In genomic region chr15:12268021-12268420, GRCm38 (mm10) we compare ENCODE assay signal across 8 mouse cellular contexts. TPM values are rescaled to one million over a fixed set of nuclear protein-coding genes. Genes with fewer than 3 reads are reported as not detected.
DNase-seq lines count a peak whose midpoint lies in the region; ATAC-seq and TF ChIP-seq lines count a peak whose summit lies in the region.

No protein-coding gene starts in this region.

- H3K27ac ChIP-seq in embryonic fibroblast, embryonic 13.5 days (ENCODE audit: insufficient read depth, low read length), result no peak overlapping the region
- no peak overlapping the region for H3K27ac ChIP-seq in liver, embryonic 12.5 days
- H3K27ac ChIP-seq in neural tube, embryonic 11.5 days (ENCODE audit: low read depth, low read length), result no peak overlapping the region
- H3K27ac ChIP-seq in stomach, postnatal 0 days (replicated peaks), result no peak overlapping the region

- TF ChIP-seq EP300 in stomach, postnatal 0 days (optimal IDR thresholded peaks at IDR 0.05), result no peak

- peak; percentile 51 for TF ChIP-seq CTCF in E14TG2a.4 (conservative IDR thresholded peaks at IDR 0.05; ENCODE audit: low read length)
- TF ChIP-seq CTCF in embryonic fibroblast, embryonic 13.5 days (IDR thresholded peaks at IDR 0.05; ENCODE audit: borderline replicate concordance, insufficient read depth, low read length), result peak; percentile 94
- TF ChIP-seq CTCF in stomach, postnatal 0 days (IDR thresholded peaks at IDR 0.05; ENCODE audit: low read depth), result peak; percentile 89

- H3K4me3 ChIP-seq in E14TG2a.4 (replicated peaks; ENCODE audit: low read length), result no peak overlapping the region
- H3K4me3 ChIP-seq in embryonic fibroblast, embryonic 13.5 days (ENCODE audit: insufficient read depth, low read length), result no peak overlapping the region
- no peak overlapping the region for H3K4me3 ChIP-seq in liver, embryonic 12.5 days
- H3K4me3 ChIP-seq in neural tube, embryonic 11.5 days (ENCODE audit: low read depth, low read length), result no peak overlapping the region
- no peak overlapping the region for H3K4me3 ChIP-seq in stomach, postnatal 0 days (ENCODE audit: low read depth, low read length)

- no peak overlapping the region for H3K4me2 ChIP-seq in liver, embryonic 12.5 days
- H3K4me2 ChIP-seq in neural tube, embryonic 11.5 days (ENCODE audit: low read depth), result no peak overlapping the region
- H3K4me2 ChIP-seq in stomach, postnatal 0 days (replicated peaks; ENCODE audit: low read depth), result no peak overlapping the region

- no peak for TF ChIP-seq POLR2A in embryonic fibroblast, embryonic 13.5 days (IDR thresholded peaks at IDR 0.05; ENCODE audit: low read depth, low read length)

- peak; percentile 85 for DNase-seq in brain, adult 2 months (ENCODE audit: low read depth, low spot score)
- DNase-seq in heart, postnatal 10 days, result peak; percentile 80 to 87
- peak; percentile 78 to 84 for DNase-seq in kidney, postnatal 25 days
- peak; percentile 74 for DNase-seq in neural tube, embryonic 11.5 days (ENCODE audit: low spot score)
- DNase-seq in stomach, postnatal 0 days (ENCODE audit: low spot score), result peak; percentile 80

- ATAC-seq in liver, embryonic 12.5 days, result 0 out of 2 replicates have a peak, but pooled peaks have one; percentile 42
- no peak for ATAC-seq in neural tube, embryonic 11.5 days (ENCODE audit: insufficient read depth, low FRiP score, low TSS enrichment)
- ATAC-seq in stomach, postnatal 0 days (ENCODE audit: low FRiP score, low TSS enrichment), result peak; percentile 59

- intact Hi-C loops in heart, postnatal 10 days (cut with DNase I), result loop anchor here (1.0 to 10.0 kb wide), 4 partner anchors 72 to 309 kb away; no protein-coding TSS in a partner anchor

- H3K9me3 ChIP-seq in E14TG2a.4 (ENCODE audit: low read length), result no peaks in the 10 kb centered on the region
- H3K9me3 ChIP-seq in liver, embryonic 12.5 days (replicated peaks), result no peaks in the 10 kb centered on the region
- H3K9me3 ChIP-seq in neural tube, embryonic 11.5 days (ENCODE audit: control insufficient read depth, low read length), result no peaks in the 10 kb centered on the region
- no peaks in the 10 kb centered on the region for H3K9me3 ChIP-seq in stomach, postnatal 0 days (ENCODE audit: control insufficient read depth, low read length)

- H3K9ac ChIP-seq in liver, embryonic 12.5 days, result no peak overlapping the region
- H3K9ac ChIP-seq in neural tube, embryonic 11.5 days (ENCODE audit: low read length), result no peak overlapping the region
- no peak overlapping the region for H3K9ac ChIP-seq in stomach, postnatal 0 days (ENCODE audit: low read length)

- 52% methylated on average over 1 of the region's 1 CpGs for WGBS in liver, embryonic 12.5 days (ENCODE audit: insufficient replicate concordance)
- WGBS in neural tube, embryonic 11.5 days, result 48% methylated on average over 1 of the region's 1 CpGs
- WGBS in stomach, postnatal 0 days, result 40% methylated on average over 1 of the region's 1 CpGs

- H3K36me3 ChIP-seq in E14TG2a.4 (ENCODE audit: insufficient read depth, low read length), result peaks cover 86% of the 10 kb centered on the region
- peaks cover 78% of the 10 kb centered on the region for H3K36me3 ChIP-seq in liver, embryonic 12.5 days
- H3K36me3 ChIP-seq in neural tube, embryonic 11.5 days (ENCODE audit: control insufficient read depth, insufficient read depth, low read length), result peaks cover 16% of the 10 kb centered on the region
- peaks cover 25% of the 10 kb centered on the region for H3K36me3 ChIP-seq in stomach, postnatal 0 days (ENCODE audit: control insufficient read depth, insufficient read depth, low read length)

- no peaks in the 10 kb centered on the region for H3K27me3 ChIP-seq in E14TG2a.4 (ENCODE audit: insufficient read depth, low read length)
- H3K27me3 ChIP-seq in liver, embryonic 12.5 days (replicated peaks), result no peaks in the 10 kb centered on the region
- no peaks in the 10 kb centered on the region for H3K27me3 ChIP-seq in neural tube, embryonic 11.5 days (ENCODE audit: control insufficient read depth, insufficient read depth, low read length)
- H3K27me3 ChIP-seq in stomach, postnatal 0 days (ENCODE audit: control insufficient read depth, insufficient read depth, low read length), result no peaks in the 10 kb centered on the region

- H3K4me1 ChIP-seq in E14TG2a.4 (replicated peaks; ENCODE audit: low read depth, low read length), result peaks cover 35% of the 10 kb centered on the region
- H3K4me1 ChIP-seq in embryonic fibroblast, embryonic 13.5 days (ENCODE audit: control insufficient read depth, insufficient read depth, low read length), result peaks cover 2% of the 10 kb centered on the region; the same call in 1 of the 2 replicates
- H3K4me1 ChIP-seq in liver, embryonic 12.5 days, result peaks cover 28% of the 10 kb centered on the region
- H3K4me1 ChIP-seq in neural tube, embryonic 11.5 days (ENCODE audit: control insufficient read depth, insufficient read depth, low read length), result no peaks in the 10 kb centered on the region
- H3K4me1 ChIP-seq in stomach, postnatal 0 days (replicated peaks; ENCODE audit: control insufficient read depth, insufficient read depth), result no peaks in the 10 kb centered on the region

RNA-seq across cellular contexts. Expression of gene Golph3, which starts 53.2 kb away (rescaled TPM):
- polyA plus RNA-seq in embryonic fibroblast, embryonic 13.5 days (2011; ENCODE audit: insufficient read length, low read depth, missing spikeins), result 114 and 118 TPM in 2 replicates
- total RNA-seq in heart, postnatal 10 days (2021), result 10 to 100 TPM; 87.3 to 98.4 TPM
- polyA plus RNA-seq in liver, embryonic 12.5 days (2016; fragmentation: Nextera tagmentation; extraction: Ambion mirVana), result 79.8 and 82.7 TPM in 2 replicates
- 108 and 112 TPM in 2 replicates for polyA plus RNA-seq in neural tube, embryonic 11.5 days (2014; fragmentation: Nextera tagmentation; extraction: Ambion mirVana)
- 70.7 and 73.9 TPM in 2 replicates for polyA plus RNA-seq in stomach, postnatal 0 days (2015; fragmentation: Nextera tagmentation; extraction: Ambion mirVana)

RNA-seq across cellular contexts. Expression of gene 1810049J17Rik, which starts 53.7 kb away (rescaled TPM):
- polyA plus RNA-seq in embryonic fibroblast, embryonic 13.5 days (2011; ENCODE audit: insufficient read length, low read depth, missing spikeins), result 1.5 and 2.0 TPM in 2 replicates
- under 1 TPM in 1 of 2 experiments, not detected in 1; 0.65 TPM for total RNA-seq in heart, postnatal 10 days (2021)
- polyA plus RNA-seq in liver, embryonic 12.5 days (2016; fragmentation: Nextera tagmentation; extraction: Ambion mirVana), result 1.2 and 1.9 TPM in 2 replicates
- 1.6 and 1.9 TPM in 2 replicates for polyA plus RNA-seq in neural tube, embryonic 11.5 days (2014; fragmentation: Nextera tagmentation; extraction: Ambion mirVana)
- polyA plus RNA-seq in stomach, postnatal 0 days (2015; fragmentation: Nextera tagmentation; extraction: Ambion mirVana), result 2.0 and 3.9 TPM in 2 replicates
